Mouse (Mus musculus): Measurements from ENCODE around the gene Bin2. TPM values are rescaled to one million over a fixed set of nuclear protein-coding genes. Genes with fewer than 3 reads are reported as not detected.

Bin2 gene
- 1 to 10 TPM; 5.3 to 5.6 TPM for total RNA-seq (2021)
- long read RNA-seq, experiment 1, partial matches to known transcripts: 0 of 2 reads
- long read RNA-seq, experiment 1, other reads (novel, unspliced or antisense): 1 of 2 reads
- long read RNA-seq, experiment 2, partial matches to known transcripts: 0 of 1 reads
- long read RNA-seq, experiment 2, other reads (novel, unspliced or antisense): 0 of 1 reads

DNA sequence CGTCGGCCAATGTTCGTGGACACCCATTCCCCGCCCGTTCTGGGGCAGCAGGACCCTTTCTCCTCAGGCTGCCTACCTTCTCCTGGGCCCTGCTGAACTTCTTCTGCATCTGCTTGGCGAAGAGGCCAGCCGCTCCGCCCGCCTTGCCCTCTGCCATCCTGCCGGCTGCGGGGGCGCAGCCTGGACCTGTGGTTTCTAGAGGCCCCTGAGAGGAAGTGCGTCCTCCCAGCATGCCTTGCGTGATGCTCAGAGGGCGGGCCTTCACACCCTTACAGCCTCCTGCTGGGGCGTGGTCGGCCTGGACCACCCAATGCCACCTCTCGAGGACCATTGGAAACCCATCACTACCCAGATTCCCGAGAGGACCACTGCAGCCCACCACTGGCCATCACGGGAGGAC, at the start of gene Bin2:
Gene Bin2 (minus strand): TSS at position 217 of the 400 bp plus-strand sequence.
- Histone ChIP-seq H3K27ac (no peak within 1 kb of the TSS), H3K4me3 (no peak within 1 kb of the TSS)
- DNase-seq (ENCODE audit: low spot score in 2 of 2): no peak
- no peak for TF ChIP-seq CTCF (conservative IDR thresholded peaks at IDR 0.05)

DNA sequence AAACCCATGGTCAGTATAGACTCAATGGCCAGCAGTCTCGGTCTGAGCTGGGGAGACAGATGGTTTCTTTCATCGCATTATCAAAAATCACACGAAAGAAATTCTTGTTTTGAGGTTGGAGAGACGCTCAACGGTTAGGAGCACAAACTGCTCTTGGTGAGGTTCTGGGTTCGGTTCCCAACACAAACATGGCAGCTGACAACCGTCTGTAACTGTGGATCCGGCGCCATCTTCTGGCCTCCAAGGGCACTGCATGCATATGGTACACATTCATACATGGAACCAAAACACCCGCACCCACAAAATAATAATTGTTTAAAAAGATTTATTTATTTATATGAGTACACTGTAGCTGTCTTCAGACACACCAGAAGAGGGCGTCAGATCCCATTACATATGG, 49.2 kb upstream of the Bin2 start:
- no peak overlapping the region for H3K4me3 ChIP-seq
- no peak for DNase-seq (ENCODE audit: low spot score in 2 of 2)
- no peak overlapping the region for H3K27ac ChIP-seq
- peak; percentile 61 for TF ChIP-seq CTCF (conservative IDR thresholded peaks at IDR 0.05)

GRCm38 (mm10) chr15:100717933-100718332, 48.6 kb upstream of the Bin2 start:
- no peak overlapping the region for H3K4me3 ChIP-seq
- no peak overlapping the region for H3K27ac ChIP-seq
- no peak for TF ChIP-seq CTCF (conservative IDR thresholded peaks at IDR 0.05)
- no peak for DNase-seq (ENCODE audit: low spot score in 2 of 2)

GRCm38 (mm10) chr15:100715399-100715993, 46.1 kb upstream of the Bin2 start:
- H3K27ac ChIP-seq: no peak overlapping the region
- no peak for TF ChIP-seq CTCF (conservative IDR thresholded peaks at IDR 0.05)
- no peak overlapping the region for H3K4me3 ChIP-seq
- no peak for DNase-seq (ENCODE audit: low spot score in 2 of 2)

DNA sequence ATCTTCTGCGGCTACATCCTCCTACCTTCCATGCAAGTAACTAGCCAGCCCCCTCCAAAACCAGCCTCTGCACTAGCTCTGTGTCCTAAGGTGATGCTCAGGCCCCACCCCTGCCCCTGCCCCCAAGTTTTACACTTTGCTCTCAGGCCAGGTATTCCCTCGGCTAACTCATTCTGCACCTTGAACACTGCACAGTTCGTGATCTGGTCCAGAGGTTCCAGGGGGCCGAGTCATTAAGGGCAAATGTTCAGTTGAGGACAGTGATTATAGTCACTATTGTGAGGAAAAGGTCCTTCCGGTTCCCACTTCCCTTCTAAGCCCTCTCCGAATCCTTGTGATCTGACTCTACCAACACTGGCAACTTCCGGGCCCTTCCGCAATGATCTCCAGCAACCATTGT, 45.1 kb upstream of the Bin2 start:
- DNase-seq (ENCODE audit: low spot score in 2 of 2): no peak
- Histone ChIP-seq H3K4me3 (no peak overlapping the region), H3K27ac (no peak overlapping the region)
- TF ChIP-seq CTCF (conservative IDR thresholded peaks at IDR 0.05): no peak

- Histone ChIP-seq H3K4me3 (no peak overlapping the region), H3K27ac (no peak overlapping the region)
- no peak for DNase-seq (ENCODE audit: low spot score in 2 of 2)
- TF ChIP-seq CTCF (conservative IDR thresholded peaks at IDR 0.05): no peak
Measured at GRCm38 (mm10) chr15:100710838-100711237, 41.5 kb upstream of the Bin2 start.

GRCm38 (mm10) chr15:100708433-100709078, 39.2 kb upstream of the Bin2 start:
- no peak for DNase-seq (ENCODE audit: low spot score in 2 of 2)
- TF ChIP-seq CTCF (conservative IDR thresholded peaks at IDR 0.05): no peak
- no peak overlapping the region for H3K27ac ChIP-seq
- no peak overlapping the region for H3K4me3 ChIP-seq

DNA sequence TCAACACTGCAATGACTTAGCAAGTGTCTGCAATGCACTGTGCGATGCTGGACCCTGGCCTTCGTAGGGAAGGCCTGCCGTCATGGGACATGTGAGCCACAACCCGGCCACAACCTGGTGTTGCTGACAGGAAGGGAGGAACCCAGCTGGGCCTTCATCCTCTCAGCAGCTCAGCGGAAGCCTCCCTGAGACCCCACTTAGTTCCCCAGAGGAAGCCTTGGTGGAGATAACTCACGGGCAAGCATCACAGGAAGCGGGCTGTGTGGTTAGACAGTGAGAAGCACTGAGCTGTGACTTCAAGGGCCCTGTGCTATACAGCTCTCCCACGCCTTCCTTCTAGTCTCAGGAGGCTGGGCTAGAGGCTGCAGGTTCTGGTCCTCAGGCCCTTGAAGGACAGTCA, 36.9 kb upstream of the Bin2 start:
- TF ChIP-seq CTCF (conservative IDR thresholded peaks at IDR 0.05): no peak
- H3K27ac ChIP-seq: no peak overlapping the region
- H3K4me3 ChIP-seq: no peak overlapping the region
- DNase-seq (ENCODE audit: low spot score in 2 of 2): no peak

GRCm38 (mm10) chr15:100705376-100705775, 36.0 kb upstream of the Bin2 start:
- DNase-seq (ENCODE audit: low spot score in 2 of 2): no peak
- H3K27ac ChIP-seq: no peak overlapping the region
- H3K4me3 ChIP-seq: no peak overlapping the region
- no peak for TF ChIP-seq CTCF (conservative IDR thresholded peaks at IDR 0.05)

GRCm38 (mm10) chr15:100703913-100704312, 34.6 kb upstream of the Bin2 start:
- DNase-seq (ENCODE audit: low spot score in 2 of 2): no peak
- Histone ChIP-seq H3K4me3 (no peak overlapping the region), H3K27ac (no peak overlapping the region)
- no peak for TF ChIP-seq CTCF (conservative IDR thresholded peaks at IDR 0.05)

GRCm38 (mm10) chr15:100701856-100702255, 32.5 kb upstream of the Bin2 start:
- TF ChIP-seq CTCF (conservative IDR thresholded peaks at IDR 0.05): no peak
- H3K4me3 ChIP-seq: no peak overlapping the region
- H3K27ac ChIP-seq: no peak overlapping the region; the same call in 1 of the 2 replicates
- no peak for DNase-seq (ENCODE audit: low spot score in 2 of 2)

- Histone ChIP-seq H3K4me3 (no peak overlapping the region), H3K27ac (peak overlapping the region; percentile 52)
- peak; percentile 26 to 34 for DNase-seq (ENCODE audit: low spot score in 2 of 2)
- TF ChIP-seq CTCF (conservative IDR thresholded peaks at IDR 0.05): no peak
Measured at GRCm38 (mm10) chr15:100701108-100701507, 31.8 kb upstream of the Bin2 start.

DNA sequence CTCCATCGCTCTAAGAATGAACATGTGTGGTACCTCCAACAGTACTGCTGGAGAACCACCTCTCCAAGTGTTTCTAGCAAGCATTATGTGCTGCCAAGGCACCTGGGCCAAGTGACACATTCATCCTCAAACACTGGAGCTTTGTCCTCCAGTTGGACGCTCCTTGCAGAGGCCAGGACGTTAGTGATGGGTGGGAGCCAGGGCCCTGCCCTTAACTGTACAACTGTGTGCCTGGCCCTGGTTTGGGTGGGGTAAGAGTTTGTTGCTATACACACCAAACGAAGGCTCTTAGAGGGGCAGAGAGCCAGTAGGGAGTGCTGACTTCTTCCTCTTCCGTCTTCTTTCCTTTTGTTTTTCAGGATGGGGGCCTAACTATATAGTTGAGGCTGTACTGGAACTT, 31.1 kb upstream of the Bin2 start:
- DNase-seq (ENCODE audit: low spot score in 2 of 2): no peak
- no peak for TF ChIP-seq CTCF (conservative IDR thresholded peaks at IDR 0.05)
- H3K27ac ChIP-seq: peak overlapping the region; percentile 52
- H3K4me3 ChIP-seq: no peak overlapping the region

DNA sequence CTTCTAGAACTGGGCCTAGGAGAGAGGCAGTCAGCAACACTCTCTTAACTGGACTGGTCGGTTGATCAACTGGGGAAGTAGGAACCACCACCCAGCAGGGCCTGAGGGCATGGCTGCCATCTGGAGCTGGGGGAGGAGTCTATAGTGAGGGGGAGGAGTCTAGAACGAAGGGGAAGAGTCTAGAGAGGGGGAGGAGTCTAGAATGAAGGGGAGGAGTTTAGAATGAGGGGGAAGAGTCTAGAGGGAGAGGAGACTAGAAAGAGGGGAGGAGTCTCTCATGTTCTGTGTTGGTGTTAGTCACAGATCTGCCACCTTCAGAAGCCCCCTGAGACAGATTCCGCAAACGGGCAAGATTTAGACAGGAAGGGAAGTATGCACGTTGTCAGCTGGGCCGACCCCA, 30.0 kb upstream of the Bin2 start:
- H3K4me3 ChIP-seq: no peak overlapping the region
- DNase-seq (ENCODE audit: low spot score in 2 of 2): no peak
- TF ChIP-seq CTCF (conservative IDR thresholded peaks at IDR 0.05): no peak
- no peak overlapping the region for H3K27ac ChIP-seq
